Mouse (Mus musculus) spleen, adult 10 weeks (tissue): ENCODE measurements around the gene Gm11077. TPM values are rescaled to one million over a fixed set of nuclear protein-coding genes. Genes with fewer than 3 reads are reported as not detected.

ENCODE experiments used
- polyA plus RNA-seq: library from polyadenylated mRNA; stranded (reverse); fragments of 350-450 nt; fragmentation: Illumina TruSeq; extraction: RNeasy Lipid Tissue Mini Kit (QIAGEN cat#74804); gene quantifications from one replicate; pipeline ENCODE4 v1.2.3, GENCODE M21; 2015; ENCODE audit warnings: low replicate concordance; ENCODE audit not compliant: insufficient read depth

The Gm11077 gene
- polyA plus RNA-seq: not detected

DNA sequence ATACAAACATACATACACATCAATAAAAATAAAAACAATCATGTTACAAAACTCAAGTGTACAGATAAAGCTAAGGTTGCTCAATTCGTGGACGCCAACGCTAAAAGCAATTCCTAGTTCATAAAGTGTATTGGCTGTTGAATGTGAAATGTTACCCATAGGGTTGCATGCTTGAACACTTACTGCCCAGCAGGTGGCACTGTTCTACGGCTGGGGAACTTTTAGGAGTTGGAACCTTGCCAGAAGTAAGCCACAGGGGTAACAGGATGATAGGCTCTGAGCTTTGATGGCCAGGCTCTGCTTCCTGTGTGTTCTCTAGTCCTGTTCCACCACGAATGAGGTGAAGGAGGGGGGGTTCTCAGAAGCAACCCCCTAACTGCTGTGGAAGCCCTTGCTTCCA, at the start of gene Gm11077:
TSS of gene Gm11077 (plus strand) at position 13 of the 400 bp plus-strand sequence.

Other genes starting within 250 kb of the Gm11077 start
- 102 TPM for gene Aebp2, start 106.6 kb upstream of the Gm11077 start, polyA plus RNA-seq